Mouse (Mus musculus) E14TG2a.4 (cell line): ENCODE results near the gene Olfr434.

Experiments used
- CTCF ChIP-seq: conservative IDR thresholded peaks from 2 replicates; pipeline ENCODE4 v1.5.1; 2014; ENCODE audit warnings: low read length
- NANOG ChIP-seq: IDR thresholded peaks from 2 replicates; pipeline ENCODE4 v1.6.1; 2014; ENCODE audit warnings: borderline replicate concordance, low read length, mixed read lengths
- POU5F1 ChIP-seq: IDR thresholded peaks from 2 replicates; pipeline ENCODE4 v1.6.1; 2014; ENCODE audit warnings: low read length, borderline replicate concordance

GRCm38 (mm10) chr6:43260756-43261155 lies 47.9 kb downstream of the Olfr434 start:
- TF ChIP-seq CTCF (no peak), POU5F1 (no peak), NANOG (no peak)
